Mouse (Mus musculus): ENCODE data around the gene Stac3. TPM values are rescaled to one million over a fixed set of nuclear protein-coding genes. Genes with fewer than 3 reads are reported as not detected.
A peak's percentile ranks its signal among the peaks of the same experiment; 100 is the strongest.

Stac3 gene
- 2.2 and 3.9 TPM in 2 replicates for polyA plus RNA-seq (2012; rRNA removed)

DNA sequence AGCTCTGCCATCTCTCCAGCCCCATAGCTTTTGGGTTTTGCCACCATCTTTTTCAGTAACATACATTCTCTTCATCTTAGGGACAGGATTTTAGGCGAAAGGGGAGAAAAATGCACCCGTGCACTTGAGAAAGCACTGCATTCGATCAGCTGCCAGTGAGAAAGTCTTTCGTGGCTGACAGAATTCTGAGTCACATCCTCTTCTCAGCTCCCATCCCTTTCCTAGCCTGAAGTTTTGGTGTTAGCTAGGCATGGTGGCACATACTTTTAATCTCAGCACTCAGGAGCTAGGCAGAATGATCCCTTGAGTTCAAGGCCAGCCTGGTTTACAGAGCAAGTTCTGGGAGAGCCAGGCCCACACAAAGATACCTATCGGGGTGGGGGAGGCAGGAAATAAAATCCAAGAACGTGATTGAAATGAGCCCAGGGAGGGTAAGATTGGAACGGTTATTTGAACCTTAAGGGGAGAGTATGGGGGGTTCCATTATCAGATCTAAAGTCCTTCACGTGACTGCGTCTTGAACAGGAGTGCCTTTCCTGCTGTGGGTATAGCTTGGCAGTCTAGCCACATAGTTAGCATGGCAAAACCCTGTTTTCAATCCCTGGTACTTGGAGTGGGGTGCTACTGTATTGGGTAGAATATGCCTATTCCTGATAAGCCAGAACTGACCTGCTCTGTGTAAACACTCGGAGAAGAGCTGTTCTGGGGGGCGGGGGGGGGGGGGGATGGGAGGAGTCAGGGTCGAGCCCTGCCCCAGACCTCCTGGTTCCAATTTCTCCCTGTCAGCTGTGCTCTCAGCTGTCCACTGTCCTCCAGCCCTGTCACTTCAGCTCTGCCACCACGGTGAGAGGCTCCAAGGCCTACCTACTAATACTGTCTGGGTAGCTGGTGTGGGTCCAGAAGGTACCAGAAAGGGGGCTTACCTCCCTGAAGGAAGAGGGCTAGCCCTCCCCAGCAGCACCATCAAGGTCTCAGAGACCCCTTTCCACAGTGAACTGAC is at the start of gene Stac3:
Gene Stac3, plus strand, starts transcription at position 793 of the 1,000 bp plus-strand sequence.
- H3K4me3 ChIP-seq (ENCODE audit: control insufficient read depth, insufficient read depth, low read length): no peak within 1 kb of the TSS
- no peak for DNase-seq
- no peak within 1 kb of the TSS for H3K27ac ChIP-seq (ENCODE audit: control insufficient read depth, insufficient read depth, low read length)
- TF ChIP-seq CTCF (IDR thresholded peaks at IDR 0.05; ENCODE audit: borderline replicate concordance, control insufficient read depth, extremely low read depth, insufficient read depth, low read length, poor library complexity): no peak
- no peak for TF ChIP-seq POLR2A (IDR thresholded peaks at IDR 0.05; ENCODE audit: control insufficient read depth, extremely low read depth, insufficient read depth, low read length, poor library complexity)
- no peaks in the 10 kb centered on the region for H3K4me1 ChIP-seq (replicated peaks; ENCODE audit: control insufficient read depth, insufficient read depth, low read length)
- WGBS: 92% methylated on average over 13 of the region's 13 CpGs
- peaks cover 21% of the 10 kb centered on the region; the same call in 1 of the 2 replicates for H3K36me3 ChIP-seq (ENCODE audit: control insufficient read depth, insufficient read depth, low read length)
- H3K27me3 ChIP-seq (ENCODE audit: control insufficient read depth, insufficient read depth, low read length): no peaks in the 10 kb centered on the region

DNA sequence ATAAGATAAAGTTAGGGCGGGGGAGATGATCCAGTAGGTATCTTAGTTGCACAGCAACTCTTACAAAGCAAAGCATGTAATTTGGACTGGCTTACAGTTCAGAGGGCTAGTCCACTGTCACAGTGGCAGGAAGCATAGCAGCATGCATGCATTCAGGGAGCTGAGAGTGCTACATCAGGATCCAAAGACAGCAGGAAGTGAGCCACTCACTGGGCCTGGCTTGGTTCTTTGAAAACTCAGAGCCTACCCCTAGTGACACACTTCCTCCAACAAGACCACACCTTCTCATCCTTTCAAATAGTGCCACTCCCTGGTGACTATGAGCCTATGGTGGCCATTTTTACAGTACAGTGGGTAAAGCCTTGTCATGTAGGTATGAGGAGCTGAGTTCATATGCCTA is 47.8 kb upstream of the Stac3 start:
- no peak for TF ChIP-seq CTCF (IDR thresholded peaks at IDR 0.05; ENCODE audit: borderline replicate concordance, control insufficient read depth, extremely low read depth, insufficient read depth, low read length, poor library complexity)
- TF ChIP-seq POLR2A (IDR thresholded peaks at IDR 0.05; ENCODE audit: control insufficient read depth, extremely low read depth, insufficient read depth, low read length, poor library complexity): no peak
- H3K27me3 ChIP-seq (ENCODE audit: control insufficient read depth, insufficient read depth, low read length): no peaks in the 10 kb centered on the region
- H3K36me3 ChIP-seq (ENCODE audit: control insufficient read depth, insufficient read depth, low read length): peaks cover 61% of the 10 kb centered on the region
- H3K4me3 ChIP-seq (ENCODE audit: control insufficient read depth, insufficient read depth, low read length): no peak overlapping the region
- DNase-seq: no peak
- H3K27ac ChIP-seq (ENCODE audit: control insufficient read depth, insufficient read depth, low read length): no peak overlapping the region
- 98% methylated on average over 1 of the region's 1 CpGs for WGBS
- H3K4me1 ChIP-seq (replicated peaks; ENCODE audit: control insufficient read depth, insufficient read depth, low read length): no peaks in the 10 kb centered on the region

DNA sequence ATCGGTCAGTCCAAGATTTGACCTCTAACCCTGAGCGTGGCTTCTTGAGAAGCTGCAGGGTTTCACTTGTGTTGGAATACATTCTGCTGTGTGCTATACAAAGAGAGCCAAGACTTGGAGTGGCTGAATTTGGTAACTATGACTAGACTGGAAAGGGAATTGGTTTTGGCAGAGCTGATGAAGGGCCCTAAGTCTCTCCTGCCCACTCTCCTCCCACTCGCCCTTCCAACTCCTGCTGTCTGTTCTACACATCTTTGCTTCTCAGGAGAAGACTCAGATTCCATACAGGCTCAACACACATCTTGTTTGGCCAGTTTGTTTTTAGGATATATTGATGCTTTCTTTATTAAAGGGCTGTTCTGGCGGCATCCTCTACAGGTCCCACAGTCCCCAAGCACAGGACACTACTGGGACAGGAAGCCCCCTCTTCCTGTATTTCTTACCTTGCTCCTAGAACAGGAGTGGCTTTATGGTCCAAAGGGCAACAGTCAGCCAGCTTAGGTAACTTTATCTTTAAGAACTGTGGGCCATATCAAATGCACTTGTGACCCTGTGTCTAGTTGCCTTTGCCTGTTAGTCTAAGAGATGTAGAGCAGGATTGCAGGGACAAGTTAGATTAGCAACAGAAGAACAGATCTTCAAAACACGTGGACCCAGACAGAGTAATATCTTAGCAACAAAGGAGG is 38.9 kb upstream of the Stac3 start:
- Histone ChIP-seq H3K27ac (ENCODE audit: control insufficient read depth, insufficient read depth, low read length) (no peak overlapping the region), H3K4me1 (replicated peaks; ENCODE audit: control insufficient read depth, insufficient read depth, low read length) (peaks cover 7% of the 10 kb centered on the region), H3K4me3 (ENCODE audit: control insufficient read depth, insufficient read depth, low read length) (no peak overlapping the region), H3K36me3 (ENCODE audit: control insufficient read depth, insufficient read depth, low read length) (peaks cover 28% of the 10 kb centered on the region), H3K27me3 (ENCODE audit: control insufficient read depth, insufficient read depth, low read length) (no peaks in the 10 kb centered on the region)
- 94% methylated on average over 5 of the region's 5 CpGs for WGBS
- TF ChIP-seq POLR2A (IDR thresholded peaks at IDR 0.05; ENCODE audit: control insufficient read depth, extremely low read depth, insufficient read depth, low read length, poor library complexity) (no peak), CTCF (IDR thresholded peaks at IDR 0.05; ENCODE audit: borderline replicate concordance, control insufficient read depth, extremely low read depth, insufficient read depth, low read length, poor library complexity) (no peak)
- no peak for DNase-seq

DNA sequence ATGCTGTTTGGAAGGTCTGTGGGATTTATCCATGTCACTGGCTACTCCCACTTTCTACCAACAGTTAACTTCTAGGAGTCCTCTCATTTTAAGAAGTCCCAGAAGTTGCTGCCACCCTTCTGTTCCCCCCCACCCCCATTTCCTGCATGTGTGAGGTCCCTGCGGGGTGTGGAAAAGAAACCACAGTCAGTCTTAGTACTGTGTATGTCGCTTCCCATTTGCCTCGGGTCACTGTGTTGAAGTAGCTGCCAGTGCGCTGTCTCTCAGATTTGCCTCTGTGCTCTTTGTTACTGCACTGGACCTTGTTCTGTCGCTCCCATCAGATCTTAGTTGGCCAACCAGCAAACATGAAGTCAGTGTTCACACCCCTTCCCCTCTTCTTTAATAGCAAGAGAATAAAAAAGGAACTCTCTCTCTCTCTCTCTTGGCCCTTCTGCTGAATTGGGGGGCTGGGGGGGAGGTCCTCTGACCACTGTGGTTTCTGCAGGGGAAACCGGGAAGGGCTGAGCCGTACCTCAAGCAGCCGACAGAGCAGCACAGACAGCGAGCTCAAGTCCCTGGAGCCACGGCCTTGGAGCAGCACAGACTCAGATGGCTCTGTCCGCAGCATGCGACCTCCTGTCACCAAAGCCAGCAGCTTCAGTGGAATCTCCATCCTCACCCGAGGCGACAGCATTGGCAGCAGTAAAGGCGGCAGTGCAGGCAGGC is 30.1 kb upstream of the Stac3 start:
- Histone ChIP-seq H3K36me3 (ENCODE audit: control insufficient read depth, insufficient read depth, low read length) (peaks cover 8% of the 10 kb centered on the region), H3K4me1 (replicated peaks; ENCODE audit: control insufficient read depth, insufficient read depth, low read length) (peaks cover 14% of the 10 kb centered on the region), H3K27me3 (ENCODE audit: control insufficient read depth, insufficient read depth, low read length) (no peaks in the 10 kb centered on the region), H3K4me3 (ENCODE audit: control insufficient read depth, insufficient read depth, low read length) (0 out of 2 replicates have a peak overlapping the region, but pooled peaks have one; percentile 2), H3K27ac (ENCODE audit: control insufficient read depth, insufficient read depth, low read length) (no peak overlapping the region)
- TF ChIP-seq CTCF (IDR thresholded peaks at IDR 0.05; ENCODE audit: borderline replicate concordance, control insufficient read depth, extremely low read depth, insufficient read depth, low read length, poor library complexity) (no peak), POLR2A (IDR thresholded peaks at IDR 0.05; ENCODE audit: control insufficient read depth, extremely low read depth, insufficient read depth, low read length, poor library complexity) (no peak)
- 3% methylated on average over 15 of the region's 15 CpGs for WGBS
- peak; percentile 55 for DNase-seq

DNA sequence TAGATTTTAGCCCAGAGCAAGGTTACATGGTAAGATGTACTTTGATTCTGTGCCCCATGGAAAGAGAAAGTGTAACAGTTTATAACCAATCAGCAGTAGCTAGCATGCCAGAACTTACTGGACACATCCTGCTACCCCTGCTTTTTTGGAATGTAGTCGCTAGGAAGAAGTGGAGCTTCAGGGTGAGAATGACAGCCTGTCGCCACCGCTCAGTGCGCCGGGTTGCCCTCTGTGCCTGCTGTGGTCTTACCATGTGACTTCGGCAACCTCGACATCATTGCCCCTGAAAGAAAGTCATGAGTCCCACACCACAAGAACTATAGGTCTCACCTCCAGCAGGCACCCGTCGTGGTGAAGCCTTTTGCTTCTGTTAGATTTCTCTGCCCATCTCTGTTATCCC is 28.8 kb upstream of the Stac3 start:
- Histone ChIP-seq H3K4me3 (ENCODE audit: control insufficient read depth, insufficient read depth, low read length) (no peak overlapping the region), H3K27ac (ENCODE audit: control insufficient read depth, insufficient read depth, low read length) (no peak overlapping the region), H3K4me1 (replicated peaks; ENCODE audit: control insufficient read depth, insufficient read depth, low read length) (peaks cover 14% of the 10 kb centered on the region), H3K36me3 (ENCODE audit: control insufficient read depth, insufficient read depth, low read length) (peaks cover 20% of the 10 kb centered on the region), H3K27me3 (ENCODE audit: control insufficient read depth, insufficient read depth, low read length) (no peaks in the 10 kb centered on the region)
- DNase-seq: no peak
- WGBS: 25% methylated on average over 9 of the region's 9 CpGs
- no peak for TF ChIP-seq POLR2A (IDR thresholded peaks at IDR 0.05; ENCODE audit: control insufficient read depth, extremely low read depth, insufficient read depth, low read length, poor library complexity)
- no peak for TF ChIP-seq CTCF (IDR thresholded peaks at IDR 0.05; ENCODE audit: borderline replicate concordance, control insufficient read depth, extremely low read depth, insufficient read depth, low read length, poor library complexity)

DNA sequence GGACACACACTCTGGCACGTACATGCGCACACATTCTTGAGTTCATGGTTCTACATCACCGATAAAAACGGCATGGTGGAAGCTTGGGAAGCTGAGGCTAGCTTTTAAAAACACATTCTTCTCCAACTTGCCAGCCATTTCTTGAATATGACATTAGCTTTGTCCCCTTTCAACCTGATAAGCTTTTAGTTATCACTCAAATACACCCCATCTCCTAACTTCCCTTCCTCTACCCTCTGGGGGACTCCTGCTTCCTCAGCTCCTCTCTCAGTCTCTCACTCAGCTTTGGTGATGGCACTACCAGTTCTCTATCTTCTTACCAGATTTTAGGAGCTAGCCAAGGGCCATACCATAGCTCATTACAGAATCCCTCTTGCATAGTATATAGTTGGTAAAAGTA is 26.3 kb upstream of the Stac3 start:
- Histone ChIP-seq H3K36me3 (ENCODE audit: control insufficient read depth, insufficient read depth, low read length) (peaks cover 20% of the 10 kb centered on the region), H3K27ac (ENCODE audit: control insufficient read depth, insufficient read depth, low read length) (no peak overlapping the region), H3K27me3 (ENCODE audit: control insufficient read depth, insufficient read depth, low read length) (no peaks in the 10 kb centered on the region), H3K4me1 (replicated peaks; ENCODE audit: control insufficient read depth, insufficient read depth, low read length) (peaks cover 14% of the 10 kb centered on the region), H3K4me3 (ENCODE audit: control insufficient read depth, insufficient read depth, low read length) (no peak overlapping the region)
- DNase-seq: no peak
- no peak for TF ChIP-seq CTCF (IDR thresholded peaks at IDR 0.05; ENCODE audit: borderline replicate concordance, control insufficient read depth, extremely low read depth, insufficient read depth, low read length, poor library complexity)
- no peak for TF ChIP-seq POLR2A (IDR thresholded peaks at IDR 0.05; ENCODE audit: control insufficient read depth, extremely low read depth, insufficient read depth, low read length, poor library complexity)
- WGBS: 97% methylated on average over 4 of the region's 4 CpGs
